Mouse (Mus musculus): ENCODE results near the gene Adam15. TPM values are rescaled to one million over a fixed set of nuclear protein-coding genes. Genes with fewer than 3 reads are reported as not detected.
A peak's percentile ranks its signal among the peaks of the same experiment; 100 is the strongest.

Adam15 gene
- polyA plus RNA-seq, 1 experiment from 2014 or later = 28.4 TPM

GRCm38 (mm10) chr3:89361675-89362074, 11.9 kb upstream of the Adam15 start, which contains the start of gene Dcst2:
Dcst2 (plus strand) TSS chr3:89361975.
- DNase-seq (ENCODE audit: low spot score) (no peak), ATAC-seq (replicated peaks; ENCODE audit: low FRiP score) (no peak)
- H3K27me3 ChIP-seq (ENCODE audit: control insufficient read depth, insufficient read depth, low read length) = no peaks in the 10 kb centered on the region
- no peak within 1 kb of the TSS for H3K4me2 ChIP-seq (ENCODE audit: low read depth, low read length, severe bottlenecking)
- 83% methylated on average over 7 of the region's 7 CpGs for WGBS
- H3K27ac ChIP-seq (ENCODE audit: low read depth, low read length) = no peak within 1 kb of the TSS
- H3K9me3 ChIP-seq (ENCODE audit: control insufficient read depth, low read length) = no peaks in the 10 kb centered on the region
- H3K9ac ChIP-seq (ENCODE audit: low read length) = no peak within 1 kb of the TSS
- no peaks in the 10 kb centered on the region for H3K4me1 ChIP-seq (replicated peaks; ENCODE audit: control insufficient read depth, insufficient read depth, low read length)
- no peak within 1 kb of the TSS for H3K4me3 ChIP-seq (ENCODE audit: low read depth, low read length)
- no peaks in the 10 kb centered on the region for H3K36me3 ChIP-seq (ENCODE audit: control insufficient read depth, insufficient read depth, low read length)

GRCm38 (mm10) chr3:89360237-89360636, 10.4 kb upstream of the Adam15 start:
- H3K4me1 ChIP-seq (replicated peaks; ENCODE audit: control insufficient read depth, insufficient read depth, low read length) = no peaks in the 10 kb centered on the region
- WGBS = 75% methylated on average over 3 of the region's 3 CpGs
- DNase-seq (ENCODE audit: low spot score) (no peak), ATAC-seq (replicated peaks; ENCODE audit: low FRiP score) (no peak)
- H3K9ac ChIP-seq (ENCODE audit: low read length) = no peak overlapping the region
- H3K4me3 ChIP-seq (ENCODE audit: low read depth, low read length) = no peak overlapping the region
- H3K27me3 ChIP-seq (ENCODE audit: control insufficient read depth, insufficient read depth, low read length) = no peaks in the 10 kb centered on the region
- no peak overlapping the region for H3K27ac ChIP-seq (ENCODE audit: low read depth, low read length)
- H3K4me2 ChIP-seq (ENCODE audit: low read depth, low read length, severe bottlenecking) = no peak overlapping the region
- no peaks in the 10 kb centered on the region for H3K9me3 ChIP-seq (ENCODE audit: control insufficient read depth, low read length)
- H3K36me3 ChIP-seq (ENCODE audit: control insufficient read depth, insufficient read depth, low read length) = no peaks in the 10 kb centered on the region

GRCm38 (mm10) chr3:89359630-89360029, 9.8 kb upstream of the Adam15 start:
- Histone ChIP-seq H3K27me3 (ENCODE audit: control insufficient read depth, insufficient read depth, low read length) (no peaks in the 10 kb centered on the region), H3K4me2 (ENCODE audit: low read depth, low read length, severe bottlenecking) (no peak overlapping the region), H3K4me3 (ENCODE audit: low read depth, low read length) (no peak overlapping the region), H3K27ac (ENCODE audit: low read depth, low read length) (no peak overlapping the region), H3K4me1 (replicated peaks; ENCODE audit: control insufficient read depth, insufficient read depth, low read length) (no peaks in the 10 kb centered on the region), H3K36me3 (ENCODE audit: control insufficient read depth, insufficient read depth, low read length) (no peaks in the 10 kb centered on the region), H3K9ac (ENCODE audit: low read length) (no peak overlapping the region), H3K9me3 (ENCODE audit: control insufficient read depth, low read length) (no peaks in the 10 kb centered on the region)
- ATAC-seq (replicated peaks; ENCODE audit: low FRiP score) (no peak), DNase-seq (ENCODE audit: low spot score) (no peak)
- WGBS = 80% methylated on average over 6 of the region's 6 CpGs

DNA sequence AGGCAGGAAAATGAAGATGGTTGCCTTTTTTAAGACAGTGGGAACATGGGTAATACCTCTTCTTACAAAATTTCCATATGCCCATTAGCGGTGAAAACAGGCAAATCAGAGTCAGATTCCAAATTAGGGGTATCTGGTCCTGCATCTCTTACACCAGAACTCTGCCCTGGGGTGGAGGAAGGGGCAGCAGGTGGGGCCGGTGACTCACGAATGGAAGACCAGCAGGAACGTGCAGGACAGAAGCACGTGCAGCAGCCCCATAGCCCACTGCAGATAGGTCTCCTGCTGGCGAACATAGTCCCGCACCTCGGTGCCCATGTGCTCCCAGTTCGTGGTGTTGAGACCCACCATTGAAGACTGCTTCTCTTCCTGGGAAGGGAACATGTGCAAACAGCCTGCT, 6.2 kb upstream of the Adam15 start:
- Histone ChIP-seq H3K9me3 (ENCODE audit: control insufficient read depth, low read length) (no peaks in the 10 kb centered on the region), H3K27ac (ENCODE audit: low read depth, low read length) (no peak overlapping the region), H3K4me1 (replicated peaks; ENCODE audit: control insufficient read depth, insufficient read depth, low read length) (no peaks in the 10 kb centered on the region), H3K4me3 (ENCODE audit: low read depth, low read length) (no peak overlapping the region), H3K4me2 (ENCODE audit: low read depth, low read length, severe bottlenecking) (no peak overlapping the region), H3K36me3 (ENCODE audit: control insufficient read depth, insufficient read depth, low read length) (no peaks in the 10 kb centered on the region), H3K27me3 (ENCODE audit: control insufficient read depth, insufficient read depth, low read length) (no peaks in the 10 kb centered on the region), H3K9ac (ENCODE audit: low read length) (no peak overlapping the region)
- no peak for DNase-seq (ENCODE audit: low spot score)
- 72% methylated on average over 9 of the region's 9 CpGs for WGBS
- no peak for ATAC-seq (replicated peaks; ENCODE audit: low FRiP score)

- no peaks in the 10 kb centered on the region for H3K4me1 ChIP-seq (replicated peaks; ENCODE audit: control insufficient read depth, insufficient read depth, low read length)
- H3K27me3 ChIP-seq (ENCODE audit: control insufficient read depth, insufficient read depth, low read length) = 0 out of 2 replicates have a peak, but pooled peaks cover 3% of the 10 kb centered on the region
- H3K4me2 ChIP-seq (ENCODE audit: low read depth, low read length, severe bottlenecking) = no peak overlapping the region
- H3K4me3 ChIP-seq (ENCODE audit: low read depth, low read length) = no peak overlapping the region
- H3K27ac ChIP-seq (ENCODE audit: low read depth, low read length) = no peak overlapping the region
- no peaks in the 10 kb centered on the region for H3K9me3 ChIP-seq (ENCODE audit: control insufficient read depth, low read length)
- 80% methylated on average over 6 of the region's 6 CpGs for WGBS
- DNase-seq (ENCODE audit: low spot score) = no peak
- H3K36me3 ChIP-seq (ENCODE audit: control insufficient read depth, insufficient read depth, low read length) = no peaks in the 10 kb centered on the region
- ATAC-seq (replicated peaks; ENCODE audit: low FRiP score) = no peak
- no peak overlapping the region for H3K9ac ChIP-seq (ENCODE audit: low read length)
Observed at GRCm38 (mm10) chr3:89355512-89355902, 5.7 kb upstream of the Adam15 start.

DNA sequence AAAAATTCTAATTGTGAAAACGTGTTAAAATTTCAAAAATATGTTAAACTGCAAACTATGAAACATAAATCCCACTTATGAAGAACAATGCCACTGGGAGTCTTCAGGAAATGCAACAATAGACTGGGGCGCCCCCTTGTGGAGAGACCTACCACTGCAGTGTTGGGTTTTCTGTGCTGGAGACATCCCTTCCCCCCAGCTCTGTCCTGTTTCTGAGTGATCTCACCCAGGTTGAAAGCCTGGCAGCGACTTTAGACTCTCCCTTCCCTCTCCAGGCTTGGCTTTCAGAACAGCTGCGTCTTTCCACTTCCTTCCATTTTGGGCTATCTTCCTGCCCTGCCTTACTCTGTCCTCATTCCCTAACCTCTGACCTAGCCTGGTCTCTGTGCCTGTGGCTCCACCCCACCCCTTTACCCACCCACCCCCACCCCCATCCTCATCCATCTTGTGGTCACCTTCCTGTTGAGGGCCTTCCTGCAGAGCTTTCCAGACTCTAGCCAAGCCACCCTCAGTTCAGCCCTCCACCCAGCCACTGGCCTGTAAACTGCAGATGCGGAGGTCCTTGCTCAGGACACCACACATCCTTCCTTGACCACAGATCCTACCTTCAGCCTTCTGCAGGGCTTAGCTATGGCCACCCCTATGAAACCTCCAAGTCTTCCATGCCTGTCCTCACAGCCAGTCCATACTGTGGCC, 5.2 kb upstream of the Adam15 start:
- Histone ChIP-seq H3K9ac (ENCODE audit: low read length) (no peak overlapping the region), H3K4me1 (replicated peaks; ENCODE audit: control insufficient read depth, insufficient read depth, low read length) (0 out of 2 replicates have a peak, but pooled peaks cover 3% of the 10 kb centered on the region), H3K27ac (ENCODE audit: low read depth, low read length) (no peak overlapping the region), H3K4me2 (ENCODE audit: low read depth, low read length, severe bottlenecking) (no peak overlapping the region), H3K9me3 (ENCODE audit: control insufficient read depth, low read length) (no peaks in the 10 kb centered on the region), H3K27me3 (ENCODE audit: control insufficient read depth, insufficient read depth, low read length) (0 out of 2 replicates have a peak, but pooled peaks cover 4% of the 10 kb centered on the region), H3K4me3 (ENCODE audit: low read depth, low read length) (no peak overlapping the region), H3K36me3 (ENCODE audit: control insufficient read depth, insufficient read depth, low read length) (no peaks in the 10 kb centered on the region)
- WGBS = 20% methylated on average over 5 of the region's 5 CpGs
- peak; percentile 6; the same call in 1 of the 2 replicates for ATAC-seq (replicated peaks; ENCODE audit: low FRiP score)
- DNase-seq (ENCODE audit: low spot score) = peak; percentile 90

DNA sequence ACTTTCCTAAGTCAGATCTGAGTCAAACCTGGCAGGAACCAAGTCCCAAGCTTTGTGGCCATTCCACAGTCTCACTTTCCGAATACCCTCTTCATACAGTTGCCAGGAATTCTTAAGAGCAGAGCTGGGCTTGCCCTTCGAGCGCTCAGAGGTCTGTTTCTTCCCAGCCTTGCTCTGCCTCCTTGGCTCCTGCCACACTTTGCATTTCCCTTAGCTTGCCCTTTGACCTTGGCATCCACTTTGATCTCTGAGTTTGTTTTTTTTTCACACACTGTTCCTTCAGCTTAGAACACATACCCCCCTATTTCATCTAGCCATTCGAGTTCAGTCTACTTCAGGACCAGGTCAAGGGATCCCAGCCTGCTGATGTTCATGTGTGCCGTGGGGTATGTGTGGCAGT, 1.5 kb upstream of the Adam15 start:
- Histone ChIP-seq H3K4me3 (ENCODE audit: low read depth, low read length) (no peak overlapping the region), H3K9ac (ENCODE audit: low read length) (no peak overlapping the region), H3K4me1 (replicated peaks; ENCODE audit: control insufficient read depth, insufficient read depth, low read length) (peaks cover 8% of the 10 kb centered on the region), H3K27ac (ENCODE audit: low read depth, low read length) (no peak overlapping the region), H3K9me3 (ENCODE audit: control insufficient read depth, low read length) (no peaks in the 10 kb centered on the region), H3K27me3 (ENCODE audit: control insufficient read depth, insufficient read depth, low read length) (0 out of 2 replicates have a peak, but pooled peaks cover 4% of the 10 kb centered on the region), H3K36me3 (ENCODE audit: control insufficient read depth, insufficient read depth, low read length) (no peaks in the 10 kb centered on the region), H3K4me2 (ENCODE audit: low read depth, low read length, severe bottlenecking) (no peak overlapping the region)
- ATAC-seq (replicated peaks; ENCODE audit: low FRiP score) (no peak), DNase-seq (ENCODE audit: low spot score) (no peak)
- 78% methylated on average over 5 of the region's 5 CpGs for WGBS

DNA sequence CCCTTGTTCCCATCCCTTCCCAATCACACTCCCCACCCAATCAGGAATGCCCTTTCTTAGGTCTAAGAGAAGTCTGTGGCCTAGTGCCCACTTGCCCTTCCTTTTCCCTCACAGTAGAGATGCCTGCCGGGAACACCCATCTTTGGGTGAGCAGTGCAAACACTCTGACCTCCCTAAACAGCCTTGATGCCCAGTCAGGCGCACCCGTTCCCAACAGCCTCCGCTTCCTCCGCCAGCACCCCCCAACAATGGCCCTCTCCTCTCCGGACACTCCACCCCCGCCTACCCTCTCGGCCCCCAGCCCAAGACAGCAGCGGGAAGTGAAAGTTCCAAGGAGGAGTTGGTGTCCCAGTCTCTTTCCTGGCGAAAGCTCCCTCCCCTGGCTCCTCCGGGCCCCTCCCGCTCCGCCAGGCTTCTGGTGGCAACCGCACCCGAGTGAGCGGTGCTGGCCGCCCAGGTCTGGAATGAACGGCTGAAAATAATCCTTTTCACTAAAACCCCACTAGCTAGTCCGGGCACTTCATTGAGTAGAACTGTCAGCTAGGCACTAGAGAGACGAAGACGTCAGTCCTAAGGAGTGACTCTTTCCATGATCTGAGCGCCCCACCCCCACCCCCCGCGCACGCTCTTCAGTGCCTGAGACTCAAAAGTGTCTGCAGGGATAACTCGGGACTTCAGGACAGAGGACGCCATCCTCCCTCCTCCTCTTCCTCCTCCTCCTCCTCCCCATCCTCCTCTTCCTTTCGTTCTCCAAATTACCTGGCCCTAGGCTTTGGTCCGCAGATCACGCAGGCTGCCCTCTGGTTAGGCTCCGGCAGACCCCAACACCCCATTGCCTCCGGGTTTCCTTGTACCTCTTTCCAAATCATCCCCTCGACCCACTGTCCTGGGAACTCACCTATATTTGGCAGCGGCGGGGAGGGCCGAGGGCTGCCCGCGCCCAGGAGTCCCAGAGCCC, 606 bp downstream of the Adam15 start:
- no peak overlapping the region for H3K27ac ChIP-seq (ENCODE audit: low read depth, low read length)
- no peaks in the 10 kb centered on the region for H3K36me3 ChIP-seq (ENCODE audit: control insufficient read depth, insufficient read depth, low read length)
- no peaks in the 10 kb centered on the region for H3K9me3 ChIP-seq (ENCODE audit: control insufficient read depth, low read length)
- peaks cover 8% of the 10 kb centered on the region for H3K4me1 ChIP-seq (replicated peaks; ENCODE audit: control insufficient read depth, insufficient read depth, low read length)
- H3K27me3 ChIP-seq (ENCODE audit: control insufficient read depth, insufficient read depth, low read length) = 0 out of 2 replicates have a peak, but pooled peaks cover 4% of the 10 kb centered on the region
- peak overlapping the region; percentile 67 for H3K9ac ChIP-seq (ENCODE audit: low read length)
- peak overlapping the region; percentile 73 for H3K4me2 ChIP-seq (ENCODE audit: low read depth, low read length, severe bottlenecking)
- H3K4me3 ChIP-seq (ENCODE audit: low read depth, low read length) = peak overlapping the region; percentile 49
- under 1% methylated on average over 38 of the region's 38 CpGs for WGBS
- DNase-seq (ENCODE audit: low spot score) (peak; percentile 68), ATAC-seq (replicated peaks; ENCODE audit: low FRiP score) (peak; percentile 47; the same call in 1 of the 2 replicates)

All from forebrain, embryonic 11.5 days (tissue).